Mouse (Mus musculus) heart, embryonic 13.5 days (tissue): ENCODE data around the gene Zfp638. TPM values are rescaled to one million over a fixed set of nuclear protein-coding genes. Genes with fewer than 3 reads are reported as not detected.
A peak's percentile ranks its signal among the peaks of the same experiment; 100 is the strongest.

Source experiments
- ATAC-seq: fragments of 200-750 bp; cut with Nextera tagmentation; 2 replicates; pipeline ENCODE4 v1.8.0; 2017; ENCODE audit warnings: moderate TSS enrichment; ENCODE audit not compliant: insufficient number of reproducible peaks, low FRiP score, low TSS enrichment; ENCODE audit errors: extremely low read depth
- H3K27ac ChIP-seq: fragments of 300-500 bp; sonication (generic); replicated peaks from 2 replicates; pipeline ENCODE4 v1.5.1; 2015; ENCODE audit warnings: moderate library complexity, mild to moderate bottlenecking, inconsistent platforms
- H3K27me3 ChIP-seq: fragments of 300-500 bp; sonication (generic); replicated peaks from 2 replicates; pipeline ENCODE4 v1.6.1; 2015; ENCODE audit warnings: mild to moderate bottlenecking, inconsistent platforms
- H3K36me3 ChIP-seq: fragments of 300-500 bp; sonication (generic); 2 replicates; pipeline ENCODE4 v1.6.1; 2015; ENCODE audit warnings: mild to moderate bottlenecking, inconsistent platforms
- H3K4me1 ChIP-seq: fragments of 300-500 bp; sonication (generic); 2 replicates; pipeline ENCODE4 v1.6.1; 2015; ENCODE audit warnings: inconsistent platforms
- H3K4me2 ChIP-seq: fragments of 300-500 bp; sonication (generic); 2 replicates; pipeline ENCODE4 v1.6.1; 2015; ENCODE audit warnings: inconsistent platforms, mild to moderate bottlenecking, moderate library complexity
- H3K4me3 ChIP-seq: fragments of 300-500 bp; sonication (generic); 2 replicates; pipeline ENCODE4 v1.5.1; 2015; ENCODE audit warnings: moderate library complexity, mild to moderate bottlenecking, inconsistent platforms
- H3K9ac ChIP-seq: fragments of 300-500 bp; sonication (generic); 2 replicates; pipeline ENCODE4 v1.6.1; 2015; ENCODE audit warnings: inconsistent platforms, mild to moderate bottlenecking, moderate library complexity
- H3K9me3 ChIP-seq: fragments of 300-500 bp; sonication (generic); 2 replicates; pipeline ENCODE4 v1.6.1; 2016; ENCODE audit warnings: inconsistent platforms
- WGBS: fragments of 180-500 bp; shearing (Covaris S2); methylation state at CpG from one replicate; pipeline ENCODE4 v1.1.7; 2015; ENCODE audit warnings: mixed read lengths; 5-methylcytosine and 5-hydroxymethylcytosine counted together
- polyA plus RNA-seq: library from polyadenylated mRNA; unstranded; fragments of >200 nt; fragmentation: Nextera tagmentation; extraction: Ambion mirVana; gene quantifications from 2 replicates; pipeline ENCODE4 v1.2.1, GENCODE M21; 2015

The Zfp638 gene
- polyA plus RNA-seq, 1 experiment from 2014 or later, result 35.2 TPM

- Histone ChIP-seq H3K9ac (no peak overlapping the region), H3K27ac (no peak overlapping the region), H3K4me2 (no peak overlapping the region), H3K27me3 (no peaks in the 10 kb centered on the region), H3K9me3 (no peaks in the 10 kb centered on the region), H3K36me3 (no peaks in the 10 kb centered on the region), H3K4me3 (no peak overlapping the region), H3K4me1 (no peaks in the 10 kb centered on the region)
- WGBS, result 80% methylated on average over 5 of the region's 5 CpGs
- no peak for ATAC-seq
These were observed 24.3 kb downstream of the Zfp638 start for GRCm38 (mm10) chr6:83891251-83891650.

- no peak overlapping the region for H3K27ac ChIP-seq
- ATAC-seq, result no peak
- H3K9ac ChIP-seq, result no peak overlapping the region
- H3K4me3 ChIP-seq, result no peak overlapping the region
- no peaks in the 10 kb centered on the region for H3K4me1 ChIP-seq
- 86% methylated on average over 2 of the region's 2 CpGs for WGBS
- no peaks in the 10 kb centered on the region for H3K9me3 ChIP-seq
- no peak overlapping the region for H3K4me2 ChIP-seq
- H3K27me3 ChIP-seq, result no peaks in the 10 kb centered on the region
- H3K36me3 ChIP-seq, result no peaks in the 10 kb centered on the region
These were observed 24.8 kb downstream of the Zfp638 start for GRCm38 (mm10) chr6:83891687-83892086.

GRCm38 (mm10) chr6:83893086-83893485 lies 26.2 kb downstream of the Zfp638 start:
- Histone ChIP-seq H3K4me1 (no peaks in the 10 kb centered on the region), H3K4me2 (no peak overlapping the region), H3K27ac (no peak overlapping the region), H3K36me3 (no peaks in the 10 kb centered on the region), H3K9ac (no peak overlapping the region), H3K27me3 (no peaks in the 10 kb centered on the region), H3K4me3 (no peak overlapping the region), H3K9me3 (no peaks in the 10 kb centered on the region)
- no peak for ATAC-seq
- WGBS, result 75% methylated on average over 1 of the region's 1 CpGs

- WGBS, result 91% methylated on average over 1 of the region's 1 CpGs
- no peak for ATAC-seq
These were observed 26.7 kb downstream of the Zfp638 start for GRCm38 (mm10) chr6:83893584-83893983.

GRCm38 (mm10) chr6:83899142-83899541 lies 32.2 kb downstream of the Zfp638 start:
- H3K36me3 ChIP-seq, result no peaks in the 10 kb centered on the region
- no peak for ATAC-seq
- no peak overlapping the region for H3K9ac ChIP-seq
- H3K27me3 ChIP-seq, result peaks cover 4% of the 10 kb centered on the region; the same call in 1 of the 2 replicates
- no peaks in the 10 kb centered on the region for H3K4me1 ChIP-seq
- H3K9me3 ChIP-seq, result no peaks in the 10 kb centered on the region
- no peak overlapping the region for H3K4me2 ChIP-seq
- H3K4me3 ChIP-seq, result no peak overlapping the region
- WGBS, result 54% methylated on average over 4 of the region's 4 CpGs
- H3K27ac ChIP-seq, result no peak overlapping the region

More at GRCm38 (mm10) chr6:83893584-83893983, 26.7 kb downstream of the Zfp638 start:
- H3K27me3 ChIP-seq, result no peaks in the 10 kb centered on the region
- no peaks in the 10 kb centered on the region for H3K36me3 ChIP-seq
- H3K4me1 ChIP-seq, result no peaks in the 10 kb centered on the region
- no peaks in the 10 kb centered on the region for H3K9me3 ChIP-seq
- H3K4me3 ChIP-seq, result no peak overlapping the region
- H3K9ac ChIP-seq, result no peak overlapping the region
- H3K4me2 ChIP-seq, result no peak overlapping the region
- H3K27ac ChIP-seq, result no peak overlapping the region

GRCm38 (mm10) chr6:83905276-83905675 lies 38.4 kb downstream of the Zfp638 start:
- Histone ChIP-seq H3K27me3 (no peaks in the 10 kb centered on the region), H3K36me3 (no peaks in the 10 kb centered on the region), H3K9me3 (no peaks in the 10 kb centered on the region), H3K4me3 (no peak overlapping the region), H3K9ac (no peak overlapping the region), H3K4me1 (no peaks in the 10 kb centered on the region), H3K4me2 (no peak overlapping the region), H3K27ac (no peak overlapping the region)
- 65% methylated on average over 1 of the region's 1 CpGs for WGBS
- no peak for ATAC-seq

- Histone ChIP-seq H3K27me3 (no peaks in the 10 kb centered on the region), H3K4me3 (no peak overlapping the region), H3K4me1 (no peaks in the 10 kb centered on the region), H3K9ac (no peak overlapping the region), H3K4me2 (no peak overlapping the region), H3K36me3 (no peaks in the 10 kb centered on the region), H3K9me3 (no peaks in the 10 kb centered on the region), H3K27ac (no peak overlapping the region)
- ATAC-seq, result no peak
These were observed 39.8 kb downstream of the Zfp638 start for GRCm38 (mm10) chr6:83906659-83907058.

GRCm38 (mm10) chr6:83908386-83908785 lies 41.5 kb downstream of the Zfp638 start:
- H3K4me2 ChIP-seq, result no peak overlapping the region
- whole genome bisulfite sequencing, result 19% methylated on average over 4 of the region's 4 CpGs
- no peak overlapping the region for H3K4me3 ChIP-seq
- no peaks in the 10 kb centered on the region for H3K4me1 ChIP-seq
- no peaks in the 10 kb centered on the region for H3K9me3 ChIP-seq
- no peaks in the 10 kb centered on the region for H3K27me3 ChIP-seq
- no peak overlapping the region for H3K9ac ChIP-seq
- no peak overlapping the region for H3K27ac ChIP-seq
- no peaks in the 10 kb centered on the region for H3K36me3 ChIP-seq
- ATAC-seq, result no peak

- H3K4me1 ChIP-seq, result peaks cover 7% of the 10 kb centered on the region
- no peaks in the 10 kb centered on the region; the same call in 1 of the 2 replicates for H3K36me3 ChIP-seq
- H3K27me3 ChIP-seq, result no peaks in the 10 kb centered on the region
- H3K4me2 ChIP-seq, result peak overlapping the region; percentile 83
- no peak for ATAC-seq
- no peak overlapping the region for H3K9ac ChIP-seq
- peak overlapping the region; percentile 94 for H3K4me3 ChIP-seq
- H3K27ac ChIP-seq, result no peak overlapping the region
- H3K9me3 ChIP-seq, result no peaks in the 10 kb centered on the region
- 20% methylated on average over 4 of the region's 4 CpGs for WGBS
These were observed 46.8 kb downstream of the Zfp638 start for GRCm38 (mm10) chr6:83913710-83914109.

GRCm38 (mm10) chr6:83914183-83914719 lies 47.3 kb downstream of the Zfp638 start:
- Histone ChIP-seq H3K9me3 (no peaks in the 10 kb centered on the region), H3K4me3 (peak overlapping the region; percentile 94), H3K27me3 (no peaks in the 10 kb centered on the region), H3K36me3 (no peaks in the 10 kb centered on the region; the same call in 1 of the 2 replicates), H3K4me1 (peaks cover 7% of the 10 kb centered on the region), H3K9ac (peak overlapping the region; percentile 92), H3K4me2 (peak overlapping the region; percentile 83), H3K27ac (peak overlapping the region; percentile 94)
- under 1% methylated on average over 50 of the region's 50 CpGs for WGBS
- ATAC-seq, result peak; percentile 93

GRCm38 (mm10) chr6:83914720-83915271 lies 47.9 kb downstream of the Zfp638 start:
- peak overlapping the region; percentile 92 for H3K9ac ChIP-seq

GRCm38 (mm10) chr6:83927418-83927817 lies 60.5 kb downstream of the Zfp638 start:
- H3K9ac ChIP-seq, result no peak overlapping the region
- H3K4me2 ChIP-seq, result no peak overlapping the region
- 65% methylated on average over 1 of the region's 1 CpGs for WGBS
- no peak overlapping the region for H3K27ac ChIP-seq
- no peaks in the 10 kb centered on the region for H3K9me3 ChIP-seq
- peaks cover 27% of the 10 kb centered on the region for H3K36me3 ChIP-seq
- peaks cover 3% of the 10 kb centered on the region; the same call in 1 of the 2 replicates for H3K4me1 ChIP-seq
- no peaks in the 10 kb centered on the region for H3K27me3 ChIP-seq
- no peak for ATAC-seq
- no peak overlapping the region for H3K4me3 ChIP-seq

More at GRCm38 (mm10) chr6:83914720-83915271, 47.9 kb downstream of the Zfp638 start:
- H3K27ac ChIP-seq, result peak overlapping the region; percentile 94
- peaks cover 7% of the 10 kb centered on the region for H3K4me1 ChIP-seq
- H3K4me3 ChIP-seq, result peak overlapping the region; percentile 94
- no peaks in the 10 kb centered on the region for H3K27me3 ChIP-seq
- H3K4me2 ChIP-seq, result peak overlapping the region; percentile 83
- peak; percentile 74 for ATAC-seq
- no peaks in the 10 kb centered on the region for H3K9me3 ChIP-seq
- under 1% methylated on average over 40 of the region's 40 CpGs for WGBS
- no peaks in the 10 kb centered on the region; the same call in 1 of the 2 replicates for H3K36me3 ChIP-seq
